Mouse (Mus musculus) intestine, postnatal 0 days (tissue): Measurements from ENCODE around the gene Klk4. TPM values are rescaled to one million over a fixed set of nuclear protein-coding genes. Genes with fewer than 3 reads are reported as not detected.

ENCODE experiments used
- ATAC-seq: fragments of 200-750 bp; cut with Nextera tagmentation; 2 replicates; pipeline ENCODE4 v1.8.0; 2017; ENCODE audit warnings: mild to moderate bottlenecking, moderate TSS enrichment, moderate library complexity
- H3K27ac ChIP-seq: fragments of 300-500 bp; sonication (generic); 2 replicates; pipeline ENCODE4 v1.5.1; 2014; ENCODE audit warnings: mild to moderate bottlenecking, low read depth, low read length, moderate library complexity
- H3K27me3 ChIP-seq: fragments of 300-500 bp; sonication (generic); replicated peaks from 2 replicates; pipeline ENCODE4 v1.6.1; 2014; ENCODE audit warnings: low read length, mixed read lengths; ENCODE audit not compliant: control insufficient read depth, insufficient read depth
- H3K36me3 ChIP-seq: fragments of 300-500 bp; sonication (generic); 2 replicates; pipeline ENCODE4 v1.6.1; 2014; ENCODE audit warnings: mild to moderate bottlenecking, moderate library complexity; ENCODE audit not compliant: control insufficient read depth, insufficient read depth
- H3K4me1 ChIP-seq: fragments of 300-500 bp; sonication (generic); replicated peaks from 2 replicates; pipeline ENCODE4 v1.6.1; 2014; ENCODE audit warnings: antibody characterized with exemption, low read length, mixed read lengths; ENCODE audit not compliant: control insufficient read depth, insufficient read depth
- H3K4me2 ChIP-seq: fragments of 300-500 bp; sonication (generic); replicated peaks from 2 replicates; pipeline ENCODE4 v1.6.1; 2014; ENCODE audit warnings: low read depth, mild to moderate bottlenecking, moderate library complexity
- H3K4me3 ChIP-seq: fragments of 300-500 bp; sonication (generic); 2 replicates; pipeline ENCODE4 v1.5.1; 2014; ENCODE audit warnings: low read depth, low read length
- H3K9ac ChIP-seq: fragments of 300-500 bp; sonication (generic); 2 replicates; pipeline ENCODE4 v1.6.1; 2014; ENCODE audit warnings: mild to moderate bottlenecking, low read depth, low read length
- H3K9me3 ChIP-seq: fragments of 300-500 bp; sonication (generic); 2 replicates; pipeline ENCODE4 v1.6.1; 2016; ENCODE audit warnings: mixed run types; ENCODE audit not compliant: control insufficient read depth
- CTCF ChIP-seq: sonication (generic); IDR thresholded peaks from 2 replicates; pipeline ENCODE4 v1.5.1; 2016; ENCODE audit warnings: low read depth, mild to moderate bottlenecking, control low read depth, antibody characterized with exemption, moderate library complexity
- WGBS: fragments of 180-500 bp; shearing (Covaris S2); extraction: QIAGEN DNeasy Blood & Tissue Kit; methylation state at CpG from one replicate; pipeline ENCODE4 v1.1.7; 2014; 5-methylcytosine and 5-hydroxymethylcytosine counted together
- polyA plus RNA-seq: library from polyadenylated mRNA; unstranded; fragments of >200 nt; fragmentation: Nextera tagmentation; extraction: Ambion mirVana; gene quantifications from 2 replicates; pipeline ENCODE4 v1.2.1, GENCODE M21; 2015

The Klk4 gene
- polyA plus RNA-seq, 1 experiment from 2014 or later = not detected

DNA sequence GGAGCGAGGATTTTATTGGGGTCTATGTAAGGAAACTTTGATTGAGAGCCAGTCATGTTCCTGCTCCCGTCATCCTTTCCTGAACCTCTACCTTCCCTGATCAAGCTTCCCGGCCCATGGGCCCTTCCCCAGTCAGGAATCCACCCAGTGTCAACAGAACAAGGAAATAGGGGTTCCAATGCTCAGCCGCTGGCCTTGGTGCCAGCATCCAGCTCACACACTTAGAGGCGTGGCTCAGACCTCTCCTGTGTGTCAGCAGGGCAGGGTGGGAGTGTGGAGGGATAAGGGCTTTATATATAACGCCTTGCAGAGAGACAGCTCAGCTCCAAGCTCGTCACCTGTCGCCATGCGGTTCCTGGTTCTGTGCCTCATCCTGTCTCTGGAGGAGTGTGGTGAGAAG is 33.9 kb downstream of the Klk4 start:
- TF ChIP-seq CTCF = no peak
- Histone ChIP-seq H3K9ac (no peak overlapping the region), H3K4me2 (no peak overlapping the region), H3K9me3 (no peaks in the 10 kb centered on the region), H3K36me3 (no peaks in the 10 kb centered on the region), H3K4me1 (no peaks in the 10 kb centered on the region), H3K27me3 (no peaks in the 10 kb centered on the region), H3K4me3 (no peak overlapping the region), H3K27ac (no peak overlapping the region)
- ATAC-seq = no peak
- 37% methylated on average over 9 of the region's 9 CpGs for WGBS

DNA sequence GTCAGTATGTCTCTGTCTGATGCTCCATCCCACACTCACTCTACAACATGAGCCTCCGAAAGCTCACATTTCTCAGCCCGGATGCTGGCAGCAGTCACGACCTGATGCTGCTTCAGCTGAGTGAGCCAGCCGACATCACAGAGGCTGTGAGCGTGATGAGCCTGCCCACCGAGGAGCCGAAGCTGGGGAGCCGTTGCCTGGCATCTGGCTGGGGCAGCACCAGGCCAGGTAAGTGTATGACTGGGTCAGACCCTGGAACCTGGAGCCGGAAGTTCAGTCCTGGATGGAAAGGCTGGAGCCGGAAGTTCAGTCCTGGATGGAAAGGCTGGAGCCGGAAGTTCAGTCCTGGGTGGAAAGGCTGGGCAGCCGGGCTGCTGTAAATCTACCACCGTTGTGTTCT is 37.5 kb downstream of the Klk4 start:
- Histone ChIP-seq H3K4me3 (no peak overlapping the region), H3K4me1 (no peaks in the 10 kb centered on the region), H3K9ac (no peak overlapping the region), H3K36me3 (no peaks in the 10 kb centered on the region), H3K27ac (no peak overlapping the region), H3K4me2 (no peak overlapping the region), H3K27me3 (no peaks in the 10 kb centered on the region), H3K9me3 (no peaks in the 10 kb centered on the region)
- ATAC-seq = no peak
- TF ChIP-seq CTCF = no peak
- 78% methylated on average over 13 of the region's 13 CpGs for WGBS

DNA sequence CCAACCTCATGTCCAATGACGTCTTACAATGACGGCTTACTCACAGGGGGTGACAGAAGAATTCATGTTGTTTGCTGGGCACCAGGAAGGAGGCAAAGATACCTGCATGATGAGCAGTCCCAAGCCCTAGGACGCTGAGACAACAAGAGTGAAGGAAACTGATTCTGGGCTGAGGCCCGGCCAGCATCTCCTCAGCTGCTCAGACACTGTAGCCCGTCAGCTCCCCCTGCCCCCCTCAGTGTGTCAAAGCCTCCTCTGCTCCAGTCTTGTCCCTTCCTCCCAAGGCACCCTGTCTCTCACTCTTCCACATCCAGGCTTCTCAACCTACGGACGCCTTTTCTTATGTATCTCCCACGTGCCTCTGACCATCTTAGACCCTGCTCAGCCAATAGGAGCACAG is 37.9 kb downstream of the Klk4 start:
- 70% methylated on average over 8 of the region's 8 CpGs for WGBS
- Histone ChIP-seq H3K4me1 (no peaks in the 10 kb centered on the region), H3K9me3 (no peaks in the 10 kb centered on the region), H3K36me3 (no peaks in the 10 kb centered on the region), H3K4me3 (no peak overlapping the region), H3K4me2 (no peak overlapping the region), H3K27me3 (no peaks in the 10 kb centered on the region), H3K27ac (no peak overlapping the region), H3K9ac (no peak overlapping the region)
- TF ChIP-seq CTCF = no peak
- no peak for ATAC-seq

DNA sequence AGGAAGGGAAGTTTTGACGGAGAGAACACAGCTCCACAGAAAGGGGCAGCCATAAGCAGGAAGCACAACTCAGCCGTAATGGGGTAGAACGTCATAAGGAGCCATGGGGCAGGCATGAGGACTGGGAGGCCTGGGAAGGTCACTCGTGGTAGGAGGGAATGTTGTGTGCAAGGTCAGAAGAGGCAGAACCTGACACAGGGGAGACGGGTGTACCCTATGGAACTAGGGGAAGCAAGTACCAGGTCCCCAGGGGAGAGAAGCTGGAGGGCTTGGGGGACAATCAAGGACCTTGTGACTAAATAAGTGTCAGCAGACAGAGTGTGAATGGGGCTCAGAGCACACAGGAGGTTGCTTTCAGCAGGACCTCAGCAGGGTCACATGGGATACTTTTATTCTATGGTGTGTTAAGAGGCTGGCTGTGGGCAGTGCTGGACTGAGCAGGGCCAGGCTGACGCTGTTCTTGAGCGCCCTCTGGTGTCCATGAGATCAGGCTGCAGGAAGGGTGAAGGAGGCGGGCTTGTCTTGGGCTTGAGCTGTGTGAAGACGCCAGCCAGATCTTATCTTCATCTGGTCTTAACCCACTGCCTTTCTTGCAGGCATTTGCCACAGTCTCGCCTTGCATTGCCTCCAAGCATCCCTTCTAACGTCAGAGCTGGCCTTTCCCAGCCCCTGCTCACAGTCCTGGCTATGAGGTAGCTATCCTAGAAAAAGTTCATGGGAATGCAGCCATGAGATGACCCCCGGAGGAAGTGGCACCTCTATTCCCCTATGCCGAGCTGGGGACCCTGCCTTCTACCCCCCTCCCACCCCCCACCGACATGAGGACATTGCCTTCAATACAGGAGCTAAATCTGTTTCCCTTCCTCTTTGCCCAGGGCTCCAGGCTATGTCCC is 38.8 kb downstream of the Klk4 start:
- no peaks in the 10 kb centered on the region for H3K27me3 ChIP-seq
- 32% methylated on average over 14 of the region's 14 CpGs for WGBS
- no peaks in the 10 kb centered on the region for H3K9me3 ChIP-seq
- no peak overlapping the region for H3K9ac ChIP-seq
- no peak overlapping the region for H3K4me2 ChIP-seq
- H3K4me1 ChIP-seq = no peaks in the 10 kb centered on the region
- H3K36me3 ChIP-seq = no peaks in the 10 kb centered on the region
- no peak overlapping the region for H3K27ac ChIP-seq
- H3K4me3 ChIP-seq = no peak overlapping the region
- ATAC-seq = peak; percentile 64; the same call in 1 of the 2 replicates
- TF ChIP-seq CTCF = peak; percentile 91

DNA sequence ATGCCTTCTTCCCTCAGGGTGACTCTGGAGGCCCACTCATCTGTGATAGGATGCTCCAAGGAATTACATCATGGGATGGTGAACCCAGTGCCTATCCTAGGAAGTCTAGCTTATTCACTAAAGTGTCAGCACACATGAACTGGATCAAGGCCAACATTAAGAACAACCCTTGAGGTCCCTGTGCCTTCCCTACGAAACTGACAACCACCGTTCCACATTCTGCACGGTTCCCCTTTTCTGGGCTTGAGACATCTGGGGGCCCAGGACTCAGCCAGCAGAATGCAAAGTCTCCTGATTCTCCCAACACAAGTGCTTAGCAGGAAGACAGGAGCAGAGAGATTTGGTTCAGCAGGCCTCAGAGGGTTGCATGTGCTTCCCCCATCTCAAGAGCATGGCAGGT is 39.6 kb downstream of the Klk4 start:
- H3K4me2 ChIP-seq = no peak overlapping the region
- ATAC-seq = no peak

DNA sequence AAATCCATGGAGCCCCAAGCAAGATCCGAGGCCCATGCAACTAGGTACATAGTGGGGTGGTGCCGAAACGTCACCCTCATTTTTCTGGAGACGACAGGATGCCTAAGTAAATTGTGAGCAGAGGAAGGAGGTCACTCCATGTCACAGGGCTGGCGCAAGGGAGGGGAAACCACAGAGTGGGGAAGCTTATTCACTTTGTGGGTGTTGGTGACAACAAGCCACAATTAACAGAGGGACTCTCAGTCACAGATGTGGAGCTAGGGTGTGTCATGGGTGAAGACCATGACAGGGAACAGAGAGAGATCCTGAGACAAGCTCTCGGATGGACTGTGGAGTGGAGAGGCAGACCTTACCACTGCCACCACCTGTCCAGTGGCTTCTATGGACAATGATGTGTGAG is 40.1 kb downstream of the Klk4 start:
- no peaks in the 10 kb centered on the region for H3K36me3 ChIP-seq
- H3K9ac ChIP-seq = no peak overlapping the region
- no peak overlapping the region for H3K4me2 ChIP-seq
- no peaks in the 10 kb centered on the region for H3K27me3 ChIP-seq
- TF ChIP-seq CTCF = no peak
- H3K4me3 ChIP-seq = no peak overlapping the region
- H3K9me3 ChIP-seq = no peaks in the 10 kb centered on the region
- no peak for ATAC-seq
- H3K27ac ChIP-seq = no peak overlapping the region
- 75% methylated on average over 6 of the region's 6 CpGs for WGBS
- H3K4me1 ChIP-seq = no peaks in the 10 kb centered on the region

More for the DNA sequence above, 39.6 kb downstream of the Klk4 start:
- 89% methylated on average over 3 of the region's 3 CpGs for WGBS
- TF ChIP-seq CTCF = no peak
- Histone ChIP-seq H3K27ac (no peak overlapping the region), H3K4me3 (no peak overlapping the region), H3K27me3 (no peaks in the 10 kb centered on the region), H3K9ac (no peak overlapping the region), H3K36me3 (no peaks in the 10 kb centered on the region), H3K9me3 (no peaks in the 10 kb centered on the region), H3K4me1 (no peaks in the 10 kb centered on the region)
